Mouse (Mus musculus) small intestine, adult 10 weeks (tissue): ENCODE results near the gene Hoxa5. TPM values are rescaled to one million over a fixed set of nuclear protein-coding genes. Genes with fewer than 3 reads are reported as not detected.

Experiments
- polyA plus RNA-seq: library from polyadenylated mRNA; stranded (reverse); fragments of 350-450 nt; fragmentation: Illumina TruSeq; extraction: RNeasy Lipid Tissue Mini Kit (QIAGEN cat#74804); gene quantifications from one replicate; pipeline ENCODE4 v1.2.3, GENCODE M21; 2014; ENCODE audit warnings: low replicate concordance

Gene Hoxa5
- 6.5 TPM for polyA plus RNA-seq

GRCm38 (mm10) chr6:52204050-52204752 is at the start of gene Hoxa5:
Hoxa5 (minus strand) TSS chr6:52204587.

GRCm38 (mm10) chr6:52245757-52246142 is 41.4 kb upstream of the Hoxa5 start, which contains the start of gene Hoxa11:
Hoxa11 (minus strand) TSS chr6:52245810.

GRCm38 (mm10) chr6:52240389-52241000 is 36.1 kb upstream of the Hoxa5 start, which contains the start of gene Hoxa10:
Hoxa10 (minus strand) TSS chr6:52240854.

DNA sequence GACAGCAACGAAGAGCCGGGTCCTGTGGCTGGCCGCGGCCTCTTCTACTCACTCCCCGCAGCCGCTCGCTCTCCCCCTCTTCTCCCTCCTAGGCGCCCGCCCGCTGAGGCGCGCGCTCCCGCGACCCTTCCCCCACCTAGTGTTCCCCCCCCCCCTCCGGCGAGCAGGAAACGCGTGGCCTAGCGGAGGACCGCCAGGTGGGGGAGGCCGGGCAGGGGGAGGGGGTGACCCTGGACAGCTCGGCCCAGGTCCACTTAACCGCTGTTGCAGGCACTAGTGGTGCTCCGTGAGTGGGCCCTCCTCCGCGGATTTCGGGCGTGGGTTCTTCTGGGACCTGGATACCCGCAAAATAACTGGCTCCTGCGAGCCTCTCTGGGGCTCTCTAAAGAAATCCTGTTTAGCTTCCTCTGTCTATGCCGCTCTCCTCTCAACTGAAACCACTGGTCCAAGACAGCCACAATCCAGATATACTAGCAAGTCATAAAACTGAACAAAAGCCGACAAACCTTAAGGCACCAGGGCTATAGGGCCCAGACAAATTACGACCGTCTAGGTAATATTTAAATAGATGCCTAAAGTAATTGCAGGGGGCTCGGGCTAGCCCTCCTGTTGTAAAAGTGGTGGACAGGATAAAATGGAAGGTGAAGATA is 26.3 kb upstream of the Hoxa5 start, which contains the start of gene Hoxa9:
Gene Hoxa9, minus strand, starts transcription at position 574 of the 650 bp plus-strand sequence.

GRCm38 (mm10) chr6:52221337-52221992 is 17.1 kb upstream of the Hoxa5 start, which contains the start of gene Hoxa7:
Hoxa7 (minus strand) TSS chr6:52221854.

GRCm38 (mm10) chr6:52213119-52213986 is 9.0 kb upstream of the Hoxa5 start, which contains the start of the genes Hoxa3 and Gm28308:
Hoxa3 (minus strand) TSS chr6:52213336.
Gm28308 (minus strand) TSS chr6:52213339.

GRCm38 (mm10) chr6:52208072-52208867 is 3.9 kb upstream of the Hoxa5 start, which contains the start of gene Hoxa6:
Hoxa6 (minus strand) TSS chr6:52208722.

GRCm38 (mm10) chr6:52190906-52191810 is 13.2 kb downstream of the Hoxa5 start, which contains the start of gene Hoxa4:
Hoxa4 (minus strand) TSS chr6:52191753.

GRCm38 (mm10) chr6:52177061-52177735 is 27.2 kb downstream of the Hoxa5 start, which contains the start of gene 5730596B20Rik:
5730596B20Rik (plus strand) TSS chr6:52177498.

DNA sequence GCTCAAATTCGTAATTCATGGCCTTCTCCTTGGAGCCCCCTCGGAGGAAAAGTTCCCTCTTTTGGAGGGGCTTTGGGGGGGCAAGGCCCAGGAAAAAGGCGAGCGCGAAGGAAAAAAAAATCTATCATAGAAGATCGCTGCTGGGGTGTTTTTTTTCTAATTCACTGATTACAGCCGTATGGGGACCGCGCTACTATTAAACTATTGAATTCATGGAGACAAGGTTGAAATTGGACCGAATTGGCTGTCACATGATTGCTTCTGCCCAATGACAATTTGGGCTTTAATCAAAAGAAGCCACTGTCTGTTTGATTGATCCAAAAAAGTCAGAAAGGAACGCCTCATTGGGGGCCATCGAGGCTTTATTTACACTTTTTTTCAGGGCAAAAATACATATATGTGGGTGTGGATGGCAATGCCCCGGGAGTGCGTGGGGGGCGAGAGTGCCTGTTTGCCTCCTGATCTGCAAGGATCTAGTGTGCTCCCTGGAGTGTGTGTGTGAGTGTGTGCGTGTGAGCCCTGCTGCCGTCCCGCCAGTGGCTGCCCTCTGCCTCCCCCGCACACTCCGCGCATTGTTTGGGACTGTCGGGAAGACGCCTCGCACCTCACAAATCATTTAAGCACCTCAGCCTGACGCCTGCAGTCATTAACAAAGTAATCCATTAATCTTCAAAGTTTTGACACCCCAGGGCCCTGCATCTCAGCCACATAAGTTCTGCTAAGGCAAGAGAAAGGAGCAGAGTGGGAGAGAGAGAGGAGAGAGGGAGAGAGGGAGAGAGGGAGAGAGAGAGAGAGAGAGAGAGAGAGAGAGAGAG is 39.6 kb downstream of the Hoxa5 start, which contains the start of gene Hoxa2:
Gene Hoxa2, minus strand, starts transcription at position 206 of the 815 bp plus-strand sequence.

GRCm38 (mm10) chr6:52158276-52159051 is 45.9 kb downstream of the Hoxa5 start, which contains the start of gene Hoxa1:
Hoxa1 (minus strand) TSS chr6:52158317.

Other genes starting within 250 kb of the Hoxa5 start
- gene Skap2, start 192.0 kb downstream of the Hoxa5 start, polyA plus RNA-seq = 82.4 TPM
- gene Hoxa1, start 46.3 kb downstream of the Hoxa5 start, polyA plus RNA-seq = 0.56 TPM
- gene Hoxa2, start 39.8 kb downstream of the Hoxa5 start, polyA plus RNA-seq = 2.6 TPM
- 0.19 TPM for gene 5730596B20Rik, start 27.1 kb downstream of the Hoxa5 start, polyA plus RNA-seq
- 3.0 TPM for gene Hoxa4, start 12.8 kb downstream of the Hoxa5 start, polyA plus RNA-seq
- gene Hoxa6, start 4.1 kb upstream of the Hoxa5 start, polyA plus RNA-seq = not detected
- gene Hoxa3, start 8.7 kb upstream of the Hoxa5 start, polyA plus RNA-seq = 5.9 TPM
- not detected for gene Gm28308, start 8.8 kb upstream of the Hoxa5 start, polyA plus RNA-seq
- gene Hoxa7, start 17.3 kb upstream of the Hoxa5 start, polyA plus RNA-seq = 0.48 TPM
- gene Hoxa9, start 26.5 kb upstream of the Hoxa5 start, polyA plus RNA-seq = 0.59 TPM
- gene Hoxa10, start 36.3 kb upstream of the Hoxa5 start, polyA plus RNA-seq = not detected
- gene Hoxa11, start 41.2 kb upstream of the Hoxa5 start, polyA plus RNA-seq = not detected
- not detected for gene Hoxa13, start 56.3 kb upstream of the Hoxa5 start, polyA plus RNA-seq
- not detected for gene Evx1, start 108.9 kb upstream of the Hoxa5 start, polyA plus RNA-seq